Mouse (Mus musculus) gastrocnemius, postnatal 36 days (tissue): ENCODE results near the gene Pygm. TPM values are rescaled to one million over a fixed set of nuclear protein-coding genes. Genes with fewer than 3 reads are reported as not detected.
A peak's percentile ranks its signal among the peaks of the same experiment; 100 is the strongest.

Experiments
- DNase-seq, 2 experiments: peaks; one replicate each; pipeline ENCODE4 v3.0.0; 2022
- intact Hi-C: fragments of 180-260 bp; cut with DNase I; formaldehyde crosslinking; loops from one replicate; pipeline ENCODE4 v1.15.1; 2025
- total RNA-seq, 2 experiments: library from RNA; stranded (reverse); gene quantifications; 2 replicates each; pipeline ENCODE4 v1.2.3; 2021

Pygm gene
- total RNA-seq, 2 experiments from 2014 or later, result 7,725 to 8,373 TPM

GRCm38 (mm10) chr19:6381238-6381637 lies 3.0 kb upstream of the Pygm start:
- no peak for DNase-seq
- intact Hi-C loops, result no loop called here

GRCm38 (mm10) chr19:6382323-6382924 lies 1.8 kb upstream of the Pygm start:
- intact Hi-C loops, result no loop called here
- DNase-seq, result peak in 1 of 2 experiments; percentile 32

- DNase-seq, result peak; percentile 42 to 46
- intact Hi-C loops, result no loop called here
Observed at GRCm38 (mm10) chr19:6383470-6383869, 729 bp upstream of the Pygm start.

- intact Hi-C loops, result no loop called here
- peak; percentile 56 to 68 for DNase-seq
Observed at GRCm38 (mm10) chr19:6384954-6385353, 755 bp downstream of the Pygm start.

- no peak for DNase-seq
- intact Hi-C loops, result no loop called here
Observed at GRCm38 (mm10) chr19:6385419-6385818, 1.2 kb downstream of the Pygm start.

GRCm38 (mm10) chr19:6385821-6386220 lies 1.6 kb downstream of the Pygm start:
- DNase-seq, result no peak
- intact Hi-C loops, result no loop called here

GRCm38 (mm10) chr19:6386234-6386633 lies 2.0 kb downstream of the Pygm start:
- no peak for DNase-seq
- intact Hi-C loops, result no loop called here

- DNase-seq, result no peak
- intact Hi-C loops, result no loop called here
Observed at GRCm38 (mm10) chr19:6388006-6388405, 3.8 kb downstream of the Pygm start.

- DNase-seq, result no peak
- intact Hi-C loops, result no loop called here
Observed at GRCm38 (mm10) chr19:6389803-6390202, 5.6 kb downstream of the Pygm start.

GRCm38 (mm10) chr19:6390251-6390650 lies 6.1 kb downstream of the Pygm start:
- no peak for DNase-seq
- intact Hi-C loops, result no loop called here

GRCm38 (mm10) chr19:6392743-6393393 lies 8.7 kb downstream of the Pygm start:
- DNase-seq, result no peak
- intact Hi-C loops, result no loop called here

- intact Hi-C loops, result no loop called here
- DNase-seq, result no peak
Observed at GRCm38 (mm10) chr19:6393637-6394036, 9.4 kb downstream of the Pygm start.

GRCm38 (mm10) chr19:6396237-6396636 lies 12.0 kb downstream of the Pygm start:
- intact Hi-C loops, result no loop called here
- DNase-seq, result no peak

- intact Hi-C loops, result no loop called here
- no peak for DNase-seq
Observed at GRCm38 (mm10) chr19:6397582-6398249, 13.5 kb downstream of the Pygm start.

GRCm38 (mm10) chr19:6398447-6399284 lies 14.5 kb downstream of the Pygm start:
- intact Hi-C loops, result no loop called here
- DNase-seq, result peak; percentile 66 to 79

- peak; percentile 67 to 68 for DNase-seq
- intact Hi-C loops, result no loop called here
Observed at GRCm38 (mm10) chr19:6399285-6400095, 15.3 kb downstream of the Pygm start, which contains the start of gene Rasgrp2. Rasgrp2 (plus strand) TSS chr19:6399340.

- DNase-seq, result no peak
- intact Hi-C loops, result no loop called here
Observed at GRCm38 (mm10) chr19:6400096-6401086, 16.2 kb downstream of the Pygm start.

- intact Hi-C loops, result no loop called here
- DNase-seq, result peak; percentile 79 to 84
Observed at GRCm38 (mm10) chr19:6401131-6401815, 17.1 kb downstream of the Pygm start.
